ENCODE assay signal across 23 mouse cellular contexts in the genomic region with DNA sequence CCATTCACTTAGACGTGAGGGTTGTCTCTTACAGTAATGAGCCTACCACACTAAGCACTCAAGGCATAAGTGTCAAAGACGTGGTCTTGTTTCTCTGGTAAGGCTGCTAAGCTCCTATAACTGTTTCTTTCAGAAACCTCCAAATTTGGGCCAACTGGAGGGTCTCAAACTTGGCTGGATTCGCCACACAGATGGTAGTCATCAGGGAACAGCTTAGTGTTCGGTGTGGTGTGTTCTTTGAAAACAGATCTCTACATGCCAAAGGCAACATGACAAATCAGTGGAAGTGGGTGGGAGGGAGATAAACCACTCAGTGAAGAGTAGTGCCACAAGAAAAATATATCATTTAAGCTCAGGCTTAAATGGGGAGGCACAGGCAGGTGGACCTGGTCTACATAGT.
A peak's percentile ranks its signal among the peaks of the same experiment; 100 is the strongest.
DNase-seq lines count a peak whose midpoint lies in the region; ATAC-seq lines count a peak whose summit lies in the region.
"Had no signal": no experiment of that assay in that cellular context is flagged by ENCODE, and none has a peak within 500 bp of the region (broad histone marks: within the 10 kb centered on the region; RNA-seq: fewer than 3 reads in every experiment).

No protein-coding gene starts in this region.

- 63% methylated on average over 4 of the region's 4 CpGs for WGBS in forebrain, embryonic 16.5 days
- 84% methylated on average over 4 of the region's 4 CpGs for WGBS in forebrain, embryonic 11.5 days

- DNase-seq in cerebellum, postnatal 10 days = peak; percentile 57 to 67
- DNase-seq in cerebellum, adult 8-10 months = no peak
- no peak for DNase-seq in forebrain, embryonic 11.5 days (ENCODE audit: low spot score)
- peak; percentile 25 to 60 for DNase-seq in layer of hippocampus, postnatal 14 days (ENCODE audit: low spot score in 2 of 2)
- no peak for DNase-seq in layer of hippocampus, adult 11-12 months (ENCODE audit: low spot score)
- DNase-seq in right cerebral cortex, postnatal 4 days = peak; percentile 19
- DNase-seq in right cerebral cortex, adult 18-20 months = no peak
- DNase-seq: adrenal gland, adult 8-10 months; adrenal gland, postnatal 36 days; B cell, adult 2 months; cerebellum, adult 18-20 months; cerebellum, postnatal 25 days; gastrocnemius, postnatal 36 days; heart, adult 11 months; heart, postnatal 10 days; heart, postnatal 4 days had no signal

- H3K4me3 ChIP-seq in forebrain, embryonic 16.5 days (replicated peaks; ENCODE audit: low read length) = no peak overlapping the region
- H3K4me3 ChIP-seq in forebrain, embryonic 11.5 days (ENCODE audit: low read depth, low read length) = no peak overlapping the region
- H3K4me3 ChIP-seq: embryonic facial prominence, embryonic 12.5 days; hindbrain, embryonic 12.5 days had no signal

- no peaks in the 10 kb centered on the region for H3K27me3 ChIP-seq in forebrain, embryonic 16.5 days (replicated peaks; ENCODE audit: control insufficient read depth, insufficient read depth, low read length)
- H3K27me3 ChIP-seq in forebrain, embryonic 11.5 days (ENCODE audit: control insufficient read depth, insufficient read depth, low read length) = no peaks in the 10 kb centered on the region
- H3K27me3 ChIP-seq: embryonic facial prominence, embryonic 12.5 days; hindbrain, embryonic 12.5 days had no signal

- H3K36me3 ChIP-seq in forebrain, embryonic 16.5 days (ENCODE audit: control insufficient read depth, insufficient read depth) = no peaks in the 10 kb centered on the region
- no peaks in the 10 kb centered on the region for H3K36me3 ChIP-seq in forebrain, embryonic 11.5 days (ENCODE audit: control insufficient read depth, insufficient read depth, low read length)
- H3K36me3 ChIP-seq: embryonic facial prominence, embryonic 12.5 days; G1E; hindbrain, embryonic 12.5 days had no signal

- no peak overlapping the region for H3K4me2 ChIP-seq in forebrain, embryonic 16.5 days (ENCODE audit: low read length)
- H3K4me2 ChIP-seq in forebrain, embryonic 11.5 days (ENCODE audit: low read depth, low read length, severe bottlenecking) = no peak overlapping the region
- H3K4me2 ChIP-seq: embryonic facial prominence, embryonic 12.5 days; hindbrain, embryonic 12.5 days had no signal

- H3K4me1 ChIP-seq in forebrain, embryonic 16.5 days (replicated peaks; ENCODE audit: control insufficient read depth, insufficient read depth, low read length) = peaks cover 4% of the 10 kb centered on the region; the same call in 1 of the 2 replicates
- no peaks in the 10 kb centered on the region for H3K4me1 ChIP-seq in forebrain, embryonic 11.5 days (replicated peaks; ENCODE audit: control insufficient read depth, insufficient read depth, low read length)
- H3K4me1 ChIP-seq: embryonic facial prominence, embryonic 12.5 days; hindbrain, embryonic 12.5 days had no signal

- no peaks in the 10 kb centered on the region for H3K9me3 ChIP-seq in forebrain, embryonic 16.5 days (ENCODE audit: control insufficient read depth, low read length)
- no peaks in the 10 kb centered on the region for H3K9me3 ChIP-seq in forebrain, embryonic 11.5 days (ENCODE audit: control insufficient read depth, low read length)
- H3K9me3 ChIP-seq: embryonic facial prominence, embryonic 12.5 days; G1E; hindbrain, embryonic 12.5 days had no signal

- no peak overlapping the region for H3K9ac ChIP-seq in forebrain, embryonic 16.5 days (replicated peaks; ENCODE audit: low read depth, low read length)
- H3K9ac ChIP-seq in forebrain, embryonic 11.5 days (ENCODE audit: low read length) = no peak overlapping the region
- H3K9ac ChIP-seq: embryonic facial prominence, embryonic 12.5 days; hindbrain, embryonic 12.5 days had no signal

- H3K27ac ChIP-seq in forebrain, embryonic 16.5 days (ENCODE audit: low read length) = no peak overlapping the region
- no peak overlapping the region for H3K27ac ChIP-seq in forebrain, embryonic 11.5 days (ENCODE audit: low read depth, low read length)
- H3K27ac ChIP-seq: embryonic facial prominence, embryonic 12.5 days; hindbrain, embryonic 12.5 days had no signal

- ATAC-seq in forebrain, embryonic 16.5 days = peak; percentile 47; the same call in 1 of the 2 replicates
- ATAC-seq in forebrain, embryonic 11.5 days (replicated peaks; ENCODE audit: low FRiP score) = no peak
- ATAC-seq: CD4-positive, CD25-positive, alpha-beta regulatory T cell, adult 4 months; hindbrain, embryonic 16.5 days; inflammation-experienced regulatory T-cells, adult 6 months had no signal

Comparison
In these comparisons a context has a peak if more than half of its experiments do, and no peak if none do; other contexts are left out.
1. DNase-seq: peak in cerebellum, postnatal 10 days (2 of 2), layer of hippocampus, postnatal 14 days (2 of 2) and right cerebral cortex, postnatal 4 days (single experiment); none in cerebellum, adult 8-10 months (single experiment), forebrain, embryonic 11.5 days (single experiment), layer of hippocampus, adult 11-12 months (single experiment) and right cerebral cortex, adult 18-20 months (single experiment).